23 mouse cellular contexts compared by ENCODE assay signal in genomic region chr14:67602960-67603359, GRCm38 (mm10).
A peak's percentile ranks its signal among the peaks of the same experiment; 100 is the strongest.
DNase-seq lines count a peak whose midpoint lies in the region; ATAC-seq and TF ChIP-seq lines count a peak whose summit lies in the region.
"Had no signal": no experiment of that assay in that cellular context is flagged by ENCODE, and none has a peak within 500 bp of the region (broad histone marks: within the 10 kb centered on the region; RNA-seq: fewer than 3 reads in every experiment).

No protein-coding gene starts in this region.

- no peak overlapping the region for H3K9ac ChIP-seq in lung, embryonic 14.5 days
- H3K9ac ChIP-seq: embryonic facial prominence, embryonic 13.5 days; heart, embryonic 15.5 days; liver, embryonic 13.5 days; midbrain, embryonic 12.5 days; neural tube, embryonic 12.5 days had no signal

- ATAC-seq in lung, embryonic 14.5 days (ENCODE audit: insufficient read depth), result no peak
- ATAC-seq: forebrain, embryonic 16.5 days; hindbrain, embryonic 16.5 days; intestine, embryonic 16.5 days had no signal

- H3K27me3 ChIP-seq in lung, embryonic 14.5 days (ENCODE audit: insufficient read depth, low read length), result no peaks in the 10 kb centered on the region
- H3K27me3 ChIP-seq: liver, embryonic 13.5 days; neural tube, embryonic 12.5 days had no signal

- H3K9me3 ChIP-seq in lung, embryonic 14.5 days (ENCODE audit: low read depth, low read length), result no peaks in the 10 kb centered on the region
- H3K9me3 ChIP-seq: embryonic facial prominence, embryonic 13.5 days; heart, embryonic 15.5 days; liver, embryonic 13.5 days; midbrain, embryonic 12.5 days; neural tube, embryonic 12.5 days had no signal

- H3K4me3 ChIP-seq in gastrocnemius, adult 2 months, result no peak overlapping the region
- no peak overlapping the region for H3K4me3 ChIP-seq in lung, embryonic 14.5 days (ENCODE audit: low read depth, low read length)
- H3K4me3 ChIP-seq: embryonic facial prominence, embryonic 13.5 days; heart, embryonic 15.5 days; liver, embryonic 13.5 days; midbrain, embryonic 12.5 days; neural tube, embryonic 12.5 days had no signal

- no peak overlapping the region for H3K4me2 ChIP-seq in lung, embryonic 14.5 days
- H3K4me2 ChIP-seq: embryonic facial prominence, embryonic 13.5 days; heart, embryonic 15.5 days; liver, embryonic 13.5 days; midbrain, embryonic 12.5 days; neural tube, embryonic 12.5 days had no signal

- intact Hi-C loops in gastrocnemius, adult 2 months (cut with DNase I), result no loop called here

- H3K4me1 ChIP-seq in lung, embryonic 14.5 days (ENCODE audit: insufficient read depth), result no peaks in the 10 kb centered on the region
- H3K4me1 ChIP-seq: heart, embryonic 15.5 days; liver, embryonic 13.5 days had no signal

- no peaks in the 10 kb centered on the region for H3K36me3 ChIP-seq in lung, embryonic 14.5 days (ENCODE audit: insufficient read depth)
- H3K36me3 ChIP-seq: embryonic facial prominence, embryonic 13.5 days; heart, embryonic 15.5 days; liver, embryonic 13.5 days; midbrain, embryonic 12.5 days; neural tube, embryonic 12.5 days had no signal

- no peak overlapping the region for H3K27ac ChIP-seq in gastrocnemius, adult 2 months
- H3K27ac ChIP-seq in lung, embryonic 14.5 days (ENCODE audit: low read depth), result no peak overlapping the region
- H3K27ac ChIP-seq: embryonic facial prominence, embryonic 13.5 days; heart, embryonic 15.5 days; liver, embryonic 13.5 days; midbrain, embryonic 12.5 days; neural tube, embryonic 12.5 days had no signal

- peak; percentile 35 for DNase-seq in gastrocnemius, adult 2 months
- no peak for DNase-seq in gastrocnemius, adult 8-10 months (ENCODE audit: low spot score in 2 of 2)
- peak; percentile 46 for DNase-seq in NIH3T3 (ENCODE audit: low read depth)
- DNase-seq in lung, embryonic 14.5 days, result peak; percentile 38
- peak; percentile 75 for DNase-seq in lung, postnatal 36 days
- DNase-seq in kidney, postnatal 25 days, result no peak
- DNase-seq in liver, result no peak
- DNase-seq: B cell, adult 2 months; cerebellum, adult 11 months; cerebellum, postnatal 14 days; gastrocnemius, postnatal 14 days; heart, postnatal 4 days; kidney, postnatal 4 days; layer of hippocampus, adult 9-11 months; liver, embryonic 13.5 days; thymus, postnatal 36 days had no signal

- WGBS in lung, embryonic 14.5 days, result 41% methylated on average over 4 of the region's 4 CpGs

- no peak for TF ChIP-seq CTCF in gastrocnemius, adult 2 months (IDR thresholded peaks at IDR 0.05)
- TF ChIP-seq CTCF in lung, embryonic 14.5 days (IDR thresholded peaks at IDR 0.05; ENCODE audit: low read depth), result no peak

Comparison
In these comparisons a context has a peak if more than half of its experiments do, and no peak if none do; other contexts are left out.
1. DNase-seq: peak in gastrocnemius, adult 2 months (single experiment), NIH3T3 (single experiment), lung, embryonic 14.5 days (single experiment) and lung, postnatal 36 days (single experiment); none in gastrocnemius, adult 8-10 months (0 of 2), kidney, postnatal 25 days (0 of 2) and liver (single experiment).